Mouse (Mus musculus) liver, embryonic 11.5 days (tissue): ENCODE measurements around the gene Pla2g15. TPM values are rescaled to one million over a fixed set of nuclear protein-coding genes. Genes with fewer than 3 reads are reported as not detected.

Source experiments
- ATAC-seq: fragments of 200-750 bp; cut with Nextera tagmentation; replicated peaks from 2 replicates; pipeline ENCODE4 v1.8.0; 2017; ENCODE audit warnings: moderate number of reproducible peaks, mild to moderate bottlenecking, moderate TSS enrichment, moderate library complexity; ENCODE audit not compliant: low FRiP score
- DNase-seq: peaks from one replicate; pipeline ENCODE4 v3.0.0-alpha.2; 2017; ENCODE audit warnings: low spot score
- H3K27ac ChIP-seq: fragments of 300-500 bp; sonication (generic); 2 replicates; pipeline ENCODE4 v1.5.1; 2014; ENCODE audit warnings: mild to moderate bottlenecking, low read depth, low read length, control low read depth
- H3K27me3 ChIP-seq: fragments of 300-500 bp; sonication (generic); replicated peaks from 2 replicates; pipeline ENCODE4 v1.6.1; 2014; ENCODE audit warnings: low read length, mixed read lengths; ENCODE audit not compliant: control insufficient read depth, insufficient read depth
- H3K36me3 ChIP-seq: fragments of 300-500 bp; sonication (generic); 2 replicates; pipeline ENCODE4 v1.6.1; 2014; ENCODE audit warnings: mild to moderate bottlenecking, low read length, moderate library complexity, mixed read lengths; ENCODE audit not compliant: control insufficient read depth, insufficient read depth
- H3K4me1 ChIP-seq: fragments of 300-500 bp; sonication (generic); replicated peaks from 2 replicates; pipeline ENCODE4 v1.6.1; 2014; ENCODE audit warnings: low read length, mixed read lengths; ENCODE audit not compliant: control insufficient read depth, insufficient read depth
- H3K4me2 ChIP-seq: fragments of 300-500 bp; sonication (generic); 2 replicates; pipeline ENCODE4 v1.6.1; 2014; ENCODE audit warnings: mild to moderate bottlenecking, control low read depth, moderate library complexity
- H3K4me3 ChIP-seq: fragments of 300-500 bp; sonication (generic); 2 replicates; pipeline ENCODE4 v1.5.1; 2014; ENCODE audit warnings: low read depth, low read length, control low read depth
- H3K9ac ChIP-seq: fragments of 300-500 bp; sonication (generic); 2 replicates; pipeline ENCODE4 v1.6.1; 2014; ENCODE audit warnings: low read depth, low read length, control low read depth
- H3K9me3 ChIP-seq: fragments of 300-500 bp; sonication (generic); 2 replicates; pipeline ENCODE4 v1.6.1; 2016; ENCODE audit warnings: low read length, inconsistent platforms, mixed read lengths; ENCODE audit not compliant: control insufficient read depth
- WGBS: fragments of 180-500 bp; shearing (Covaris S2); extraction: QIAGEN DNeasy Blood & Tissue Kit; methylation state at CpG from one replicate; pipeline ENCODE4 v1.1.7; 2014; 5-methylcytosine and 5-hydroxymethylcytosine counted together
- polyA plus RNA-seq: library from polyadenylated mRNA; unstranded; fragments of >200 nt; fragmentation: Nextera tagmentation; extraction: Ambion mirVana; gene quantifications from 2 replicates; pipeline ENCODE4 v1.2.1, GENCODE M21; 2014

The Pla2g15 gene
- polyA plus RNA-seq, 1 experiment from 2014 or later: 9.2 TPM

DNA sequence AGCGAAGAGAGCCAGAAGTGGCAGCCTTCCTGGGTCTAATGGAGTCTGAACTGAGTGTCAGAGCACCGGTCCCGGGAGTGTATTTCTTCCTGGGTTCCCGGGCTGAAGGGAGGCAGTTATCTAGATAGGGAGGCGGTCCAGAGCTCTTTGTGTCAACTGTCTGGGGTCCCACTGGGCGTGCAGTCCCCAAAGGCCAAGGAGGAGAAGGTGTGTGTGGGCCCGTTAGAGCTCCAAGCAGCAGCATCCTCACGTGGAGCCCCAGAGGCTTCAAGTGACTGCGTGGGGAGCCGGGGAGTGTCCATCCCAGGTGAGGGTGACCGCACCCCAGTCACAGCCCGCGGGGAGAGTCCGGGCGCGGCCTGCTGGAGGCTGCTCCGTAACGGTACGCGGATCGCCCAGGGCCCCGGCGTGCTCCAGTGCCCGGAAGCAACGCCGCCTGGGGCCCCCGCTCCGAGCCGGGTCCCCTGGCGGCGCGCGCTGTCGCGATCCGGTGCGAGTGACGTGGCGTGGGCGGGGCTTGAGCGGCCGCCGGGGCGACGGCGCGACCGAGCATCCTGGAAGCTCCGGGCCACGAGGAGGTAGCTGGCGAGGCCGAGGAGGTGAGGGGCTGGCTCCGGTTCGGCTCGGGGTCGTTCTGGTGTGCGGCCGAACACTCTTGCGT is 18.3 kb downstream of the Pla2g15 start, which contains the start of gene Slc7a6:
TSS of gene Slc7a6 (plus strand) at position 502 of the 661 bp plus-strand sequence.
- under 1% methylated on average over 59 of the region's 59 CpGs for WGBS
- Histone ChIP-seq H3K27ac (peak within 1 kb of the TSS; percentile 86), H3K9me3 (no peaks in the 10 kb centered on the region), H3K4me3 (peak within 1 kb of the TSS; percentile 88), H3K4me1 (peaks cover 6% of the 10 kb centered on the region), H3K9ac (peak within 1 kb of the TSS; percentile 86), H3K4me2 (peak within 1 kb of the TSS; percentile 98), H3K27me3 (no peaks in the 10 kb centered on the region), H3K36me3 (peaks cover 4% of the 10 kb centered on the region; the same call in 1 of the 2 replicates)
- DNase-seq: peak; percentile 87
- peak; percentile 89 for ATAC-seq

DNA sequence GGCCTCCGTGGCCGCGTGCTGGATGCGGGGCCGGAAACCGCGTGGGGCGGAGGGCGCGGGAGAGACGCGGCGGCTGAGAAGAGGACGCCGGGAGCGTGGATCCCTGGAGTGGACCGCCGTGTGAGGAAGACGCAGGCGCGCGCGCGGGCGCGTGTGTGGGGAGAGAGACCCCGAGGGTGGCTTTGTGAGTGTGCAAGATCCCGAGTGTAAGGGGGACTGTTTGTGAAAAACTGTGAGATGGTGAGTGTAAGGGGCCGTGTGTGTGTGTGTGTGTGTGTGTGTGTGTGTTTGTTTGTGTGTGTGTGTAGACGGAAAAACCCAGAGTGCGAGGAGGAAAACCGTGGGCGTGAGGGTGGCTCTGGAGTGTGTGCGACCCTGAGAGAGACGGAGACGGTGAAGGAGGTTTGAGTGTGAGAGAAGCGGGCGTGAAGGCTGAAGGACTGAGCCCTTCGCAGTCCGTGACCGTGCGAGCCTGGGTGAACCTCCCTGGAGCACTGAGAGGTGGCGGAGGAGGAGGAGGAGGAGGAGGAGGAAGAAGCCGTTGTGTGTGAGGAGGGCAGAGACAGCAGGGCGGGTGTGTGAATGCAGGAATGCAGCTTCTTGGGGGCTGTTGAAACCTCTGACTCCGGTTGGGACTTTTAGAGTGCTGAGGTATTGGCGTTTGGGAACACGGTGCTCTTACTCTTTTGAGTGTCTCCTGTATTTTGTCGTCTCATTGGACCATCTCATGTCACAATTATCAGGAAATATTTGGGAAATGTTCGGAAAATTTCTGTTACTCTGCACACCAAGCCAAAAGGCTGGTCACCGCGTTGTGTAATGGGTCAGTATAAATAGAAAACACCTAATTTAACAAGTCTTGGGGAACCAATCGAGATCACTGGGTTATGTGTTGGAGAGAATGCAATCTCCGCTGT is 19.1 kb downstream of the Pla2g15 start:
- Histone ChIP-seq H3K27me3 (no peaks in the 10 kb centered on the region), H3K36me3 (no peaks in the 10 kb centered on the region), H3K4me2 (peak overlapping the region; percentile 98), H3K4me3 (peak overlapping the region; percentile 88), H3K27ac (peak overlapping the region; percentile 86), H3K9me3 (no peaks in the 10 kb centered on the region), H3K4me1 (peaks cover 6% of the 10 kb centered on the region), H3K9ac (peak overlapping the region; percentile 86)
- 1% methylated on average over 54 of the region's 54 CpGs for WGBS
- peak; percentile 63 for ATAC-seq
- peak; percentile 66 for DNase-seq

GRCm38 (mm10) chr8:106169934-106170480 is 19.8 kb downstream of the Pla2g15 start:
- ATAC-seq (no peak), DNase-seq (no peak)
- H3K27me3 ChIP-seq: no peaks in the 10 kb centered on the region
- peaks cover 6% of the 10 kb centered on the region for H3K4me1 ChIP-seq
- 30% methylated on average over 6 of the region's 6 CpGs for WGBS
- H3K4me2 ChIP-seq: peak overlapping the region; percentile 98
- no peaks in the 10 kb centered on the region for H3K36me3 ChIP-seq
- H3K27ac ChIP-seq: no peak overlapping the region
- H3K9ac ChIP-seq: peak overlapping the region; percentile 86
- no peaks in the 10 kb centered on the region for H3K9me3 ChIP-seq
- peak overlapping the region; percentile 88 for H3K4me3 ChIP-seq

DNA sequence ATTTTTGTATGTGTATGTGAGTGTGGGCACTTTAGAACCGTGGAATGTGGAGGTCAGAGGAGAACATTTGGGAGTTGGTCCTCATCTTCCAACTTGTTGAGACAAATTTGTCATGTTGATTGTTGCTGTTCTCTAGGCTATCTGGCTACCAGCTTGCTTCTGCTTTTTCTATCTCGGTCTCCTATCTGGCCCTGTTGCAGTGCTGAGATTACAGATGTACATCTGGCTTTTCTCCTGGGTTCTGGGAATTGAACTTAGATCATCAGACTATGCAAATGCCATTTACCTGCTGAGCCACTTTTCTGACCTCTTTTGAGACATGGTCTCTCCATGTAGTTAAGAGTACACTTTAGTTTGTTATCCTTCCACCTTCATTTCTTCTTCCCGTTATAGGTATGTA is 23.4 kb downstream of the Pla2g15 start:
- no peak overlapping the region for H3K4me2 ChIP-seq
- peaks cover 16% of the 10 kb centered on the region for H3K4me1 ChIP-seq
- H3K9me3 ChIP-seq: no peaks in the 10 kb centered on the region
- ATAC-seq (no peak), DNase-seq (no peak)
- no peak overlapping the region for H3K4me3 ChIP-seq
- H3K27ac ChIP-seq: no peak overlapping the region
- 75% methylated on average over 3 of the region's 3 CpGs for WGBS
- no peak overlapping the region for H3K9ac ChIP-seq
- H3K27me3 ChIP-seq: no peaks in the 10 kb centered on the region
- H3K36me3 ChIP-seq: no peaks in the 10 kb centered on the region

- no peak for ATAC-seq
- 37% methylated on average over 1 of the region's 1 CpGs for WGBS
- DNase-seq: no peak
- Histone ChIP-seq H3K27ac (no peak overlapping the region), H3K9ac (no peak overlapping the region), H3K9me3 (no peaks in the 10 kb centered on the region), H3K36me3 (no peaks in the 10 kb centered on the region), H3K4me2 (no peak overlapping the region), H3K4me1 (peaks cover 9% of the 10 kb centered on the region), H3K27me3 (no peaks in the 10 kb centered on the region), H3K4me3 (no peak overlapping the region)
Observed at GRCm38 (mm10) chr8:106176891-106177290, 26.7 kb downstream of the Pla2g15 start.

DNA sequence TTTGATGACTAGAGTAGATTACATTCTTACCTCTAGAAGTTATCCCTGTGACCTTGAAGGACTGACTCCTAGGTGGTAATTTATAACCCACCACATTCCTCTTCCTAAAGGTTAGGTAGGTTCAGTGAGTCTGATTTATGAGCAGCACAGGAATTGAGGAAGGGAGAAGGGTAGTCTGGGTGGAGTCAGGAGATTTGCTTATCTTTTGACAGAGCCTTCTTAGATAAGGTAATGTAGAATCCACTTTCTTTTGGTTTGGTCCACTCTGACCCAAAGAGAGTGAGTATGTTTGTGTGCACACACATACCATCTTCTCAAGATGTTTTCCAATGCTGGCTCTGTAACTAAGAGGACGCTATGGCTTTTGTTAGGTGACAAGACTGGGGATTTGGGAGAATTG is 27.4 kb downstream of the Pla2g15 start:
- no peak for ATAC-seq
- H3K36me3 ChIP-seq: no peaks in the 10 kb centered on the region
- H3K9ac ChIP-seq: no peak overlapping the region
- H3K4me3 ChIP-seq: no peak overlapping the region
- WGBS: 74% methylated on average over 1 of the region's 1 CpGs
- H3K4me1 ChIP-seq: peaks cover 9% of the 10 kb centered on the region
- no peak for DNase-seq
- H3K27ac ChIP-seq: no peak overlapping the region; the same call in 1 of the 2 replicates
- H3K9me3 ChIP-seq: no peaks in the 10 kb centered on the region
- H3K27me3 ChIP-seq: no peaks in the 10 kb centered on the region
- no peak overlapping the region for H3K4me2 ChIP-seq

DNA sequence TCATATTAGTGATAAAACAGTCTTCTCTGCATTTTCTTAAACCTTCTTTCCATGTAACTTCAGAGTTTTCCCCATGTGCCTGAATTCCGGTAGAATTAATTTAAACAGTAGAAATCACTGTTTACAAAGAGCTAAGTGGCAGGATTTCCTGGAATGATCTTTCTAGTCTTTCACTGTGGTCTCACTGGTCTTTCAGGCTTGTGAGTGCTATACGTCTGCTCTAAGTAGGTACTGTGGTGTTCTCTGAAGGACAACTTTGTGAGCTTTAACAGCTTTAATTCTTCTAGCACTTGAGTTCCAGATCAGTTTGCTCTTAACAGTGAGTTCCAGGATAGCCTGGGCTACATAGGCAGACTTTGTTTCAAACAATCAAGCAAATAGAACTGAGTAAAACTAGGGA is 28.2 kb downstream of the Pla2g15 start:
- DNase-seq (no peak), ATAC-seq (no peak)
- Histone ChIP-seq H3K9ac (no peak overlapping the region), H3K36me3 (no peaks in the 10 kb centered on the region), H3K4me1 (peaks cover 9% of the 10 kb centered on the region), H3K9me3 (no peaks in the 10 kb centered on the region), H3K4me2 (no peak overlapping the region), H3K4me3 (no peak overlapping the region), H3K27me3 (no peaks in the 10 kb centered on the region), H3K27ac (no peak overlapping the region)
- 68% methylated on average over 2 of the region's 2 CpGs for WGBS

DNA sequence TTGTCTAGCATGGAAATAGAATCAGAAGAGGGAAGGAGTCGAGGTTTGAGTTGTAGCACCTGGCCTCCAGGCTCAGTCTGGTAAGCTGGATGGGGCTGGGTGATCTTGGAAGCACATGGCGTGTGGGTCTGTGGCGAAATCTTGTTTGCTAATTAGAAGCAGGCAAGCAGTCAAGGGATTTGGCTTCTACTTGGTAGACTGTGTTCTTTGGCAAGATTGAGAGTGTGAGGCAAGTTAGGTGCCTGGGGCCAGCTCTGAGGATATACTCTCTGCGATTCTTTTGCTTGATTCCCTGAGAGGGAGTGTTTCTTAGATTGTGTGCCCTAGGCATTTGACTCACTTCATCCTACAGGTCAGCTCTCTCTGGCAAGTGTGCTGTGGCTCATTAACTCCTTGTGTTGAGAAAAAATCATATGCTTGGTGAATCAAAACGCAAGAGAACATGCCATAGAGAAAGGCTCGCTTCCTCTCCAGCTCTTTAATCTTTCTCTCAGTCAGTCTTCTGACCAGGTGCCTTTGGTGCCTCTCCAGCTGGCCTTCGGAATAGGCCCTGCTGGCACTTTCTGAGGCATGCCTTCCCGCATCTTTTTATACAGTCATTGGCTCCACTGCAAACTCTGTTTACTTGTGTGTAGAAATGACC is 35.5 kb downstream of the Pla2g15 start:
- WGBS: 89% methylated on average over 8 of the region's 8 CpGs
- ATAC-seq: no peak
- H3K9me3 ChIP-seq: no peaks in the 10 kb centered on the region

More for the DNA sequence above, 35.5 kb downstream of the Pla2g15 start:
- Histone ChIP-seq H3K4me1 (peaks cover under 1% of the 10 kb centered on the region; the same call in 1 of the 2 replicates), H3K9ac (no peak overlapping the region), H3K27ac (no peak overlapping the region), H3K4me2 (no peak overlapping the region), H3K36me3 (peaks cover 11% of the 10 kb centered on the region; the same call in 1 of the 2 replicates), H3K27me3 (no peaks in the 10 kb centered on the region), H3K4me3 (no peak overlapping the region)
- no peak for DNase-seq
